Comparison of ENCODE assay signal across 24 mouse cellular contexts in the genomic region with DNA sequence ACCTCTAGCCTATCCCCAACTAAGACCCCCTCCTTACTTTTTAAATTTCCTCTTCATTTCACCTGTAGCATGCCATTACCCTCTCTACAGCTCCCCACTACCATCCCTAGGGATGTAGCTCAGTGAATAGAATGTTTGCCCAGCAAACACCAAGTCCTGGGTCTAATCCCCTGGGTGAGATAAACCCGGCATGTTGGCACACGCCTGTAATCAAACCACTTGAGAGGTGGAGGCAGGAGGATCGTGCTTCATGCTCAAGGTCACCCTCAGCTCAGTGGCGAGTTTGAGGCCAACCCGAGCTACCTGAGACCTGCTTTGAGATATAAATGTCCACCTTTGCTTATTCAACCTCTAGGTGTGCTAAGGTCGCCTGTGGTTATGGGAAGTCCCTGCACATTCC. TPM values are rescaled to one million over a fixed set of nuclear protein-coding genes. Genes with fewer than 3 reads are reported as not detected.
DNase-seq lines count a peak whose midpoint lies in the region; ATAC-seq and TF ChIP-seq lines count a peak whose summit lies in the region.
"Had no signal": no experiment of that assay in that cellular context is flagged by ENCODE, and none has a peak within 500 bp of the region (broad histone marks: within the 10 kb centered on the region; RNA-seq: fewer than 3 reads in every experiment).

No protein-coding gene starts in this region.

- intact Hi-C loops in left cerebral cortex, postnatal 4 days (cut with DNase I): no loop called here

- TF ChIP-seq EP300 in stomach, postnatal 0 days (optimal IDR thresholded peaks at IDR 0.05): no peak

- DNase-seq in stomach, postnatal 0 days (ENCODE audit: low spot score): peak; percentile 42
- no peak for DNase-seq in left cerebral cortex, postnatal 4 days
- DNase-seq in right cerebral cortex, adult 18-20 months: no peak
- DNase-seq: adrenal gland, adult 2 months; adrenal gland, postnatal 10 days; adrenal gland, postnatal 25 days; cerebellum, adult 11 months; cerebellum, adult 18-20 months; cerebellum, adult 8-10 months; cerebellum, adult 9-11 months; cerebellum, postnatal 14 days; cerebellum, postnatal 36 days; embryo, embryonic 11 days had no signal

- no peak overlapping the region for H3K4me2 ChIP-seq in stomach, embryonic 14.5 days (replicated peaks; ENCODE audit: low read depth, low read length)
- H3K4me2 ChIP-seq in stomach, embryonic 15.5 days: no peak overlapping the region
- no peak overlapping the region for H3K4me2 ChIP-seq in stomach, postnatal 0 days (replicated peaks; ENCODE audit: low read depth)
- H3K4me2 ChIP-seq: embryonic facial prominence, embryonic 13.5 days; embryonic facial prominence, embryonic 15.5 days; forebrain, embryonic 13.5 days had no signal

- H3K9ac ChIP-seq in stomach, embryonic 14.5 days (replicated peaks; ENCODE audit: low read depth, low read length): no peak overlapping the region
- H3K9ac ChIP-seq in stomach, embryonic 15.5 days: no peak overlapping the region
- H3K9ac ChIP-seq in stomach, postnatal 0 days (ENCODE audit: low read length): no peak overlapping the region
- H3K9ac ChIP-seq: embryonic facial prominence, embryonic 13.5 days; embryonic facial prominence, embryonic 15.5 days; forebrain, embryonic 13.5 days had no signal

- no peak for TF ChIP-seq CTCF in stomach, postnatal 0 days (IDR thresholded peaks at IDR 0.05; ENCODE audit: low read depth)

- H3K4me3 ChIP-seq in stomach, embryonic 14.5 days (ENCODE audit: low read depth, low read length): no peak overlapping the region
- H3K4me3 ChIP-seq in stomach, embryonic 15.5 days (replicated peaks): no peak overlapping the region
- H3K4me3 ChIP-seq in stomach, postnatal 0 days (ENCODE audit: low read depth, low read length): no peak overlapping the region
- H3K4me3 ChIP-seq: embryonic facial prominence, embryonic 13.5 days; embryonic facial prominence, embryonic 15.5 days; erythroblast, embryonic 14.5 days; forebrain, embryonic 10.5 days; forebrain, embryonic 13.5 days had no signal

- H3K9me3 ChIP-seq in stomach, embryonic 14.5 days (ENCODE audit: control insufficient read depth, low read depth, low read length): no peaks in the 10 kb centered on the region
- H3K9me3 ChIP-seq in stomach, embryonic 15.5 days: no peaks in the 10 kb centered on the region
- H3K9me3 ChIP-seq in stomach, postnatal 0 days (ENCODE audit: control insufficient read depth, low read length): no peaks in the 10 kb centered on the region
- H3K9me3 ChIP-seq: embryonic facial prominence, embryonic 13.5 days; embryonic facial prominence, embryonic 15.5 days; forebrain, embryonic 10.5 days; forebrain, embryonic 13.5 days had no signal

- ATAC-seq in stomach, embryonic 14.5 days (ENCODE audit: insufficient number of reproducible peaks, insufficient read depth, low FRiP score, low read depth): peak; percentile 78
- ATAC-seq in stomach, embryonic 15.5 days (ENCODE audit: insufficient read depth, low FRiP score, low read depth): peak; percentile 72
- peak; percentile 40; the same call in 1 of the 2 replicates for ATAC-seq in stomach, postnatal 0 days (ENCODE audit: low FRiP score, low TSS enrichment)
- ATAC-seq: forebrain, embryonic 13.5 days; forebrain, embryonic 16.5 days had no signal

- H3K36me3 ChIP-seq in stomach, embryonic 14.5 days (ENCODE audit: control insufficient read depth, insufficient read depth, low read length): no peaks in the 10 kb centered on the region
- no peaks in the 10 kb centered on the region for H3K36me3 ChIP-seq in stomach, embryonic 15.5 days
- no peaks in the 10 kb centered on the region for H3K36me3 ChIP-seq in stomach, postnatal 0 days (ENCODE audit: control insufficient read depth, insufficient read depth, low read length)
- H3K36me3 ChIP-seq: embryonic facial prominence, embryonic 13.5 days; embryonic facial prominence, embryonic 15.5 days; forebrain, embryonic 10.5 days had no signal

- no peaks in the 10 kb centered on the region for H3K4me1 ChIP-seq in stomach, embryonic 14.5 days (ENCODE audit: control insufficient read depth, insufficient read depth, low read length)
- H3K4me1 ChIP-seq in stomach, embryonic 15.5 days: no peaks in the 10 kb centered on the region; the same call in 1 of the 2 replicates
- no peaks in the 10 kb centered on the region for H3K4me1 ChIP-seq in stomach, postnatal 0 days (replicated peaks; ENCODE audit: control insufficient read depth, insufficient read depth)
- H3K4me1 ChIP-seq: embryonic facial prominence, embryonic 13.5 days; embryonic facial prominence, embryonic 15.5 days; forebrain, embryonic 10.5 days; forebrain, embryonic 13.5 days had no signal

- H3K27me3 ChIP-seq in stomach, embryonic 14.5 days (ENCODE audit: control insufficient read depth, insufficient read depth, low read length): no peaks in the 10 kb centered on the region
- H3K27me3 ChIP-seq in stomach, embryonic 15.5 days (replicated peaks): no peaks in the 10 kb centered on the region
- no peaks in the 10 kb centered on the region for H3K27me3 ChIP-seq in stomach, postnatal 0 days (ENCODE audit: control insufficient read depth, insufficient read depth, low read length)
- H3K27me3 ChIP-seq: embryonic facial prominence, embryonic 13.5 days; embryonic facial prominence, embryonic 15.5 days; forebrain, embryonic 13.5 days had no signal

- H3K27ac ChIP-seq in stomach, embryonic 14.5 days (ENCODE audit: low read length): no peak overlapping the region
- no peak overlapping the region for H3K27ac ChIP-seq in stomach, embryonic 15.5 days
- H3K27ac ChIP-seq in stomach, postnatal 0 days (replicated peaks): no peak overlapping the region
- H3K27ac ChIP-seq: embryonic facial prominence, embryonic 13.5 days; embryonic facial prominence, embryonic 15.5 days; forebrain, embryonic 10.5 days; forebrain, embryonic 13.5 days had no signal

- 67% methylated on average over 6 of the region's 6 CpGs for WGBS in stomach, embryonic 14.5 days
- WGBS in stomach, embryonic 15.5 days: 59% methylated on average over 6 of the region's 6 CpGs
- 55% methylated on average over 6 of the region's 6 CpGs for WGBS in stomach, postnatal 0 days

RNA-seq across cellular contexts. Expression of a gene that starts 19.5 kb away (rescaled TPM):
- 0.81 and 1.7 TPM in 2 replicates for polyA plus RNA-seq in stomach, embryonic 14.5 days (2014; fragmentation: Nextera tagmentation; extraction: Ambion mirVana)
- polyA plus RNA-seq in stomach, embryonic 15.5 days (2015; fragmentation: Nextera tagmentation; extraction: Ambion mirVana): 2.2 and 2.4 TPM in 2 replicates
- 1.7 and 2.3 TPM in 2 replicates for polyA plus RNA-seq in stomach, postnatal 0 days (2015; fragmentation: Nextera tagmentation; extraction: Ambion mirVana)
- 10 to 100 TPM; 36.5 to 38.2 TPM for total RNA-seq in left cerebral cortex, postnatal 4 days (2021)
- total RNA-seq: common myeloid progenitor, adult 5-6 weeks; MEL had no signal
- polyA plus RNA-seq: C2C12; erythroblast, embryonic 14.5 days; forebrain, embryonic 10.5 days had no signal
